Mouse (Mus musculus) bone marrow, adult 2 months (tissue): ENCODE data around the gene Sergef. TPM values are rescaled to one million over a fixed set of nuclear protein-coding genes. Genes with fewer than 3 reads are reported as not detected.

Experiments used
- H3K27ac ChIP-seq: fragments of 200-500 bp; 2 replicates; pipeline ENCODE4 v1.5.1; 2012; ENCODE audit warnings: low read depth, mild to moderate bottlenecking, control low read depth, inconsistent platforms, low read length; ENCODE audit not compliant: control insufficient read depth, poor library complexity, insufficient read depth
- H3K4me1 ChIP-seq: fragments of 200-500 bp; 2 replicates; pipeline ENCODE4 v1.6.1; 2011; ENCODE audit warnings: low read length; ENCODE audit not compliant: control insufficient read depth, insufficient read depth
- H3K4me3 ChIP-seq: fragments of 200-500 bp; replicated peaks from 2 replicates; pipeline ENCODE3; 2011; ENCODE audit warnings: mild to moderate bottlenecking, low read depth, low read length, control low read depth; ENCODE audit not compliant: control insufficient read depth
- CTCF ChIP-seq: fragments of 200-500 bp; IDR thresholded peaks from 2 replicates; pipeline ENCODE4 v1.5.1; 2011; ENCODE audit warnings: low read length, control low read depth; ENCODE audit not compliant: control insufficient read depth, insufficient read depth
- POLR2A ChIP-seq: fragments of 200-500 bp; IDR thresholded peaks from 2 replicates; pipeline ENCODE4 v1.6.1; 2011; ENCODE audit warnings: low read depth, mild to moderate bottlenecking, control low read depth, low read length, borderline replicate concordance; ENCODE audit not compliant: control insufficient read depth
- WGBS: fragments of 180-500 bp; shearing (Covaris S2); methylation state at CpG from one replicate; pipeline ENCODE4 v1.1.7; 2018; 5-methylcytosine and 5-hydroxymethylcytosine counted together
- polyA plus RNA-seq: library from polyadenylated mRNA; stranded (reverse); fragments of >200 nt; gene quantifications from 2 replicates; pipeline ENCODE4 v1.2.4, GENCODE M21; 2011; ENCODE audit warnings: low replicate concordance; ENCODE audit not compliant: missing spikeins, insufficient read depth, insufficient read length

Gene Sergef
- polyA plus RNA-seq, 1 experiment: 6.5 TPM

GRCm38 (mm10) chr7:46482099-46482531, 157.5 kb downstream of the Sergef start:
- WGBS: 69% methylated on average over 2 of the region's 2 CpGs
- Histone ChIP-seq H3K4me1 (no peaks in the 10 kb centered on the region), H3K27ac (no peak overlapping the region), H3K4me3 (no peak overlapping the region)
- TF ChIP-seq POLR2A: no peak
- TF ChIP-seq CTCF: no peak

- Histone ChIP-seq H3K4me1 (no peaks in the 10 kb centered on the region), H3K27ac (no peak overlapping the region), H3K4me3 (no peak overlapping the region)
- 86% methylated on average over 6 of the region's 6 CpGs for WGBS
- no peak for TF ChIP-seq CTCF
- TF ChIP-seq POLR2A: no peak
These were observed 159.8 kb downstream of the Sergef start for GRCm38 (mm10) chr7:46479793-46480192.

GRCm38 (mm10) chr7:46477456-46477855, 162.2 kb downstream of the Sergef start:
- Histone ChIP-seq H3K4me1 (no peaks in the 10 kb centered on the region), H3K4me3 (no peak overlapping the region), H3K27ac (no peak overlapping the region)
- TF ChIP-seq CTCF (no peak), POLR2A (no peak)
- 88% methylated on average over 3 of the region's 3 CpGs for WGBS

GRCm38 (mm10) chr7:46475464-46475863, 164.1 kb downstream of the Sergef start:
- TF ChIP-seq POLR2A (no peak), CTCF (no peak)
- WGBS: 73% methylated on average over 5 of the region's 5 CpGs
- Histone ChIP-seq H3K4me1 (no peaks in the 10 kb centered on the region), H3K4me3 (no peak overlapping the region), H3K27ac (no peak overlapping the region)

GRCm38 (mm10) chr7:46473141-46473540, 166.5 kb downstream of the Sergef start:
- no peak overlapping the region for H3K27ac ChIP-seq
- no peak overlapping the region for H3K4me3 ChIP-seq
- no peaks in the 10 kb centered on the region for H3K4me1 ChIP-seq
- 82% methylated on average over 9 of the region's 9 CpGs for WGBS
- no peak for TF ChIP-seq POLR2A
- no peak for TF ChIP-seq CTCF

- Histone ChIP-seq H3K4me3 (no peak overlapping the region), H3K27ac (no peak overlapping the region), H3K4me1 (no peaks in the 10 kb centered on the region)
- WGBS: 62% methylated on average over 7 of the region's 7 CpGs
- TF ChIP-seq CTCF (no peak), POLR2A (no peak)
These were observed 168.4 kb downstream of the Sergef start for GRCm38 (mm10) chr7:46471054-46471737.

- TF ChIP-seq CTCF (no peak), POLR2A (no peak)
- no peak overlapping the region for H3K27ac ChIP-seq
- 80% methylated on average over 3 of the region's 3 CpGs for WGBS
- H3K4me3 ChIP-seq: no peak overlapping the region
- no peaks in the 10 kb centered on the region for H3K4me1 ChIP-seq
These were observed 170.1 kb downstream of the Sergef start for GRCm38 (mm10) chr7:46469542-46469941.

GRCm38 (mm10) chr7:46466422-46466981, 173.1 kb downstream of the Sergef start:
- Histone ChIP-seq H3K4me3 (no peak overlapping the region), H3K27ac (no peak overlapping the region), H3K4me1 (no peaks in the 10 kb centered on the region)
- WGBS: 67% methylated on average over 7 of the region's 7 CpGs
- no peak for TF ChIP-seq POLR2A
- TF ChIP-seq CTCF: no peak

GRCm38 (mm10) chr7:46463136-46463535, 176.5 kb downstream of the Sergef start:
- WGBS: 78% methylated on average over 8 of the region's 8 CpGs
- H3K4me1 ChIP-seq: no peaks in the 10 kb centered on the region
- no peak overlapping the region for H3K4me3 ChIP-seq
- TF ChIP-seq CTCF: no peak
- TF ChIP-seq POLR2A: no peak
- no peak overlapping the region for H3K27ac ChIP-seq
